Mouse (Mus musculus): ENCODE measurements around the gene Aurkb. TPM values are rescaled to one million over a fixed set of nuclear protein-coding genes. Genes with fewer than 3 reads are reported as not detected.
A peak's percentile ranks its signal among the peaks of the same experiment; 100 is the strongest.

Gene Aurkb
- polyA plus RNA-seq, 1 experiment from 2014 or later, result 142 TPM

- H3K9ac ChIP-seq, result no peak overlapping the region
- 63% methylated on average over 5 of the region's 5 CpGs for WGBS (ENCODE audit: insufficient replicate concordance)
Observed at GRCm38 (mm10) chr11:69038173-69038572, 7.3 kb upstream of the Aurkb start.

GRCm38 (mm10) chr11:69046395-69046774, 938 bp downstream of the Aurkb start:
- peak overlapping the region; percentile 96 for H3K27ac ChIP-seq
- peaks cover 42% of the 10 kb centered on the region for H3K36me3 ChIP-seq
- H3K4me1 ChIP-seq, result peaks cover 52% of the 10 kb centered on the region
- H3K27me3 ChIP-seq (replicated peaks), result no peaks in the 10 kb centered on the region
- WGBS (ENCODE audit: insufficient replicate concordance), result 7% methylated on average over 9 of the region's 9 CpGs
- H3K9me3 ChIP-seq (replicated peaks), result no peaks in the 10 kb centered on the region
- peak overlapping the region; percentile 91 for H3K4me3 ChIP-seq
- 0 out of 2 replicates have a peak, but pooled peaks have one; percentile 2 for ATAC-seq
- peak overlapping the region; percentile 76 for H3K4me2 ChIP-seq
- peak overlapping the region; percentile 96 for H3K9ac ChIP-seq

More at GRCm38 (mm10) chr11:69038173-69038572, 7.3 kb upstream of the Aurkb start:
- Histone ChIP-seq H3K4me2 (peak overlapping the region; percentile 93), H3K27me3 (replicated peaks) (no peaks in the 10 kb centered on the region), H3K36me3 (peaks cover 30% of the 10 kb centered on the region), H3K4me1 (peaks cover 39% of the 10 kb centered on the region), H3K9me3 (replicated peaks) (no peaks in the 10 kb centered on the region), H3K27ac (no peak overlapping the region), H3K4me3 (no peak overlapping the region)
- no peak for ATAC-seq

- Histone ChIP-seq H3K36me3 (peaks cover 53% of the 10 kb centered on the region), H3K9me3 (replicated peaks) (no peaks in the 10 kb centered on the region), H3K4me2 (peak overlapping the region; percentile 76), H3K27me3 (replicated peaks) (no peaks in the 10 kb centered on the region), H3K9ac (peak overlapping the region; percentile 96), H3K27ac (peak overlapping the region; percentile 16; the same call in 1 of the 2 replicates), H3K4me1 (peaks cover 52% of the 10 kb centered on the region), H3K4me3 (peak overlapping the region; percentile 91)
- ATAC-seq, result no peak
- 92% methylated on average over 12 of the region's 12 CpGs for WGBS (ENCODE audit: insufficient replicate concordance)
Observed at GRCm38 (mm10) chr11:69047592-69047991, 2.1 kb downstream of the Aurkb start.

- peak overlapping the region; percentile 76 for H3K4me2 ChIP-seq
- no peaks in the 10 kb centered on the region for H3K9me3 ChIP-seq (replicated peaks)
- ATAC-seq, result no peak
- no peak overlapping the region for H3K27ac ChIP-seq
- WGBS (ENCODE audit: insufficient replicate concordance), result 85% methylated on average over 14 of the region's 14 CpGs
- peak overlapping the region; percentile 96 for H3K9ac ChIP-seq
- H3K27me3 ChIP-seq (replicated peaks), result no peaks in the 10 kb centered on the region
- H3K36me3 ChIP-seq, result peaks cover 58% of the 10 kb centered on the region
- peak overlapping the region; percentile 91 for H3K4me3 ChIP-seq
- peaks cover 57% of the 10 kb centered on the region for H3K4me1 ChIP-seq
Observed at GRCm38 (mm10) chr11:69048151-69048550, 2.7 kb downstream of the Aurkb start.

- Histone ChIP-seq H3K4me1 (peaks cover 48% of the 10 kb centered on the region), H3K27ac (no peak overlapping the region), H3K36me3 (peaks cover 72% of the 10 kb centered on the region), H3K9me3 (replicated peaks) (no peaks in the 10 kb centered on the region), H3K4me2 (no peak overlapping the region), H3K27me3 (replicated peaks) (no peaks in the 10 kb centered on the region), H3K9ac (no peak overlapping the region), H3K4me3 (no peak overlapping the region)
- no peak for ATAC-seq
- WGBS (ENCODE audit: insufficient replicate concordance), result 90% methylated on average over 8 of the region's 8 CpGs
Observed at GRCm38 (mm10) chr11:69050748-69051147, 5.3 kb downstream of the Aurkb start.

- no peak overlapping the region for H3K9ac ChIP-seq
- 82% methylated on average over 4 of the region's 4 CpGs for WGBS (ENCODE audit: insufficient replicate concordance)
- no peak for ATAC-seq
- no peak overlapping the region for H3K4me2 ChIP-seq
- H3K36me3 ChIP-seq, result peaks cover 72% of the 10 kb centered on the region
- H3K27me3 ChIP-seq (replicated peaks), result no peaks in the 10 kb centered on the region
- H3K4me3 ChIP-seq, result no peak overlapping the region
- no peak overlapping the region for H3K27ac ChIP-seq
- H3K4me1 ChIP-seq, result peaks cover 44% of the 10 kb centered on the region
- H3K9me3 ChIP-seq (replicated peaks), result no peaks in the 10 kb centered on the region
Observed at GRCm38 (mm10) chr11:69051771-69052170, 6.3 kb downstream of the Aurkb start.

DNA sequence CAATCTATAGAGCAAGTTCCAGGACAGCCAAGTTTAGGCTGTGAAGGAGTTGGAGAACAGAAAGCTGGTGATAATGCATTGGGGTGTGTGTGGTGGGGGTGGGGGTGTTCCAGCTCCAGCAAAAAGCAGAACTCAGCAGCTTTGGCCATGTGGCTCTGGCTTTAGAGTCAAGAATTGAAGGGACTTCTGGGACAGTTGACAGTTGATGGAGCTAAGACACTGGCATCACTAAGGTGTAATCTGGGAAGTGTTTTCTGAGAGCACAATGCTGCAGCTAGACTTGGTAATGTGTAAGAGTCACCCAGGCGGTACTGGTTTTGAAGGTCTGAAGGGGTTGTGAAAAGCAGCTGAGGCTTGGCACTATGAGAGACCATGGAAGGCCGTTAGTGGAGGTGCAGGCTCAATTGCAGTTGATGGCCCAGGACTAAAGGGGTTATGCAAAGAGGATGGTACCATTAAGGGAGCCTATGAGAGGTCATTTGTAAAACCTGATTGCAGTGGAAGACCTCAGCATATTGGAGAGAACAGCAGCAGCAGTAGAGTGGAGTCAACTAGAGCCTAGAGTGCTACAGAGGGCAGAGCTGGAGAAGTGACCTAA, 7.5 kb downstream of the Aurkb start:
- no peak for ATAC-seq
- Histone ChIP-seq H3K4me1 (peaks cover 36% of the 10 kb centered on the region), H3K27ac (no peak overlapping the region), H3K9me3 (replicated peaks) (no peaks in the 10 kb centered on the region), H3K36me3 (peaks cover 64% of the 10 kb centered on the region), H3K9ac (no peak overlapping the region), H3K4me3 (no peak overlapping the region), H3K4me2 (no peak overlapping the region), H3K27me3 (replicated peaks) (no peaks in the 10 kb centered on the region)
- 85% methylated on average over 2 of the region's 2 CpGs for WGBS (ENCODE audit: insufficient replicate concordance)

GRCm38 (mm10) chr11:69053848-69054247, 8.4 kb downstream of the Aurkb start:
- Histone ChIP-seq H3K4me1 (peaks cover 36% of the 10 kb centered on the region), H3K4me2 (no peak overlapping the region), H3K4me3 (no peak overlapping the region), H3K27me3 (replicated peaks) (no peaks in the 10 kb centered on the region), H3K36me3 (peaks cover 55% of the 10 kb centered on the region), H3K9ac (no peak overlapping the region), H3K9me3 (replicated peaks) (no peaks in the 10 kb centered on the region), H3K27ac (no peak overlapping the region)
- WGBS (ENCODE audit: insufficient replicate concordance), result 64% methylated on average over 3 of the region's 3 CpGs
- ATAC-seq, result no peak

DNA sequence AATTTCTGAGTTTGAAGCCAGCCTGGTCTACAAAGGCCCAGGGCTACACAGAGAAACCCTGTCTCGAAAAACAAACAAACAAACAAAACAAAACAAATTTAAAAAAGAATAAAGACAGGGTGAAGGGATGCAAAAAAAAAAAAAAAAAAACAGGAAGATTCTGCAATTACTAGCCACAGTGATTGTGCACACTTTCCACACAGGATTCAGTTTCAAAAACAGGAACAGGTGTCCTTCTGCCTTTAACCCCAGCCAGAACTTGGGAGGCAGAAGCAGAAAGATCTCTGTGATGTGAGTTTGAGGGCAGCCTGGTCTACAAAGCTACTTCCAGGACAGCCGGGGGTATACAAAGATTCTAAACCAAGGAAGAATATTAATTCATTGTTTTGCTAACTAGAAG, 12.8 kb downstream of the Aurkb start:
- H3K9me3 ChIP-seq (replicated peaks), result no peaks in the 10 kb centered on the region
- H3K4me1 ChIP-seq, result peaks cover 35% of the 10 kb centered on the region
- H3K4me2 ChIP-seq, result peak overlapping the region; percentile 91
- peak overlapping the region; percentile 92 for H3K4me3 ChIP-seq
- ATAC-seq, result no peak
- WGBS (ENCODE audit: insufficient replicate concordance), result 46% methylated on average over 2 of the region's 2 CpGs
- peak overlapping the region; percentile 78 for H3K9ac ChIP-seq
- H3K27ac ChIP-seq, result peak overlapping the region; percentile 85
- no peaks in the 10 kb centered on the region for H3K27me3 ChIP-seq (replicated peaks)
- peaks cover 12% of the 10 kb centered on the region for H3K36me3 ChIP-seq

DNA sequence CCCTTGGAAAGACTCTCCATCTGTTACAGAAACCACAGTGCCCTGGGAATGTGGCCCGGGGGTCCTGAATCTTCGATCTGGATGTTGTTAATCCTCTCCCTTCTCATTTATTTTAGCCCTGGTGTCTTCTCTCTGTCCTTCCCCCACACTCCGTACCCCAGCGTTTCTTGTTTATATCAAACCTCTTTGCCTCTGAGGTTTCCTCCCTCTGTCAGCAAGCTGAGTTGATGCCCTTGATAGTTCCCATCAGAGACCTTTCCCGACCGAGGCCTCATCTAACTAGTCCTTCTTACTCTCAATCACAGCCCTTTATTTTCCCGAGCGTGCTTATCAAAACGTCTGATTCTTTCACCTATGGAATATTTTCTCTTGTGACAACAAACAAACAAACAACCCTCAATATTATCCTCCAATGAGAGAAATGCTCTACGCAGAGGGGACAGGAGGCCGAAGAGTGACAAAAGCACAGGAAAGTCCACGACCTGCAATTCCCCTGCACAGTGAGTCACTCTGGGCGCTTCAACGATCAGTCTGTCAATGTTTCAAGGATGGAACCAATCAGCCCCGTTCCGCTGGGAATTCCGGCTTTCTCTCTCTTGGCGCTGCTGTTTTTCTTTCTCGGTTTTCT, 13.4 kb downstream of the Aurkb start:
- Histone ChIP-seq H3K9me3 (replicated peaks) (no peaks in the 10 kb centered on the region), H3K4me3 (peak overlapping the region; percentile 92), H3K27ac (peak overlapping the region; percentile 85), H3K4me1 (peaks cover 34% of the 10 kb centered on the region), H3K36me3 (peaks cover 7% of the 10 kb centered on the region; the same call in 1 of the 2 replicates), H3K9ac (peak overlapping the region; percentile 78), H3K27me3 (replicated peaks) (no peaks in the 10 kb centered on the region), H3K4me2 (peak overlapping the region; percentile 91)
- WGBS (ENCODE audit: insufficient replicate concordance), result 3% methylated on average over 19 of the region's 19 CpGs
- ATAC-seq, result peak; percentile 5

DNA sequence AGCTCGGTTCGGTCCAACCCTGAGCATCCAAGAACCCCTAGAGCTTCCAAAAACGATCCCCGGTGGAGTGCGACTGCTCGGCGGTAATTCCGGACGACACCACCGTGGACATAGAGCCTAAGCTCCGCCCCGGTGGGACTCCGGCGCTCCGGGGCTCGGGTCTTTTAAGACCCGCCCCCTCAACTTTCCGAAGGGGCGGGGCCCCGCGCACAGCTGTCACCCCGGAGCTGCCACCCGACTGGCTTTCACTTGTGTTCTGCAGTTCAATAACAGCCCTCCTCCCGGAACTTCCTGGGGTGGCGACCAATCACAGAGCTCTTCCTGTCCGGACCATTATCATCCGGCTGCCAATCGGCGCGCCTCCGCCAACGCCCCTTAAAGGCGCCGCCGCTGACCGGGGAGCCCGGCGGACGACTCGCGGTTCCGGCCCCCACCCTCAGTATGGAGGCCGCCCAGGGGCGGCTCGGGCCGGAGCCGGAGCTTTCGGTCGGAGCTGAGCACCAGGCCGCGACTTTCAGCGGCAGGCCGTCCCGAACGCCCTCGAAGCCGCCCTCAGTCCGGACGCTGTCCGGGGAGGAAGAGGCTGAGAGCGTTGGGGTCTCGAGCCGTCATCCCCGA, 14.0 kb downstream of the Aurkb start, which contains the start of gene Borcs6:
Borcs6 (plus strand) TSS at position 361 of the 618 bp plus-strand sequence.
- Histone ChIP-seq H3K4me2 (peak within 1 kb of the TSS; percentile 91), H3K27ac (peak within 1 kb of the TSS; percentile 90), H3K4me3 (peak within 1 kb of the TSS; percentile 92), H3K9me3 (replicated peaks) (no peaks in the 10 kb centered on the region), H3K9ac (peak within 1 kb of the TSS; percentile 94), H3K27me3 (replicated peaks) (no peaks in the 10 kb centered on the region), H3K36me3 (0 out of 2 replicates have a peak, but pooled peaks cover 2% of the 10 kb centered on the region), H3K4me1 (peaks cover 41% of the 10 kb centered on the region)
- under 1% methylated on average over 64 of the region's 64 CpGs for WGBS (ENCODE audit: insufficient replicate concordance)
- peak; percentile 86 for ATAC-seq

GRCm38 (mm10) chr11:69059975-69060411, 14.5 kb downstream of the Aurkb start:
- Histone ChIP-seq H3K9ac (peak overlapping the region; percentile 94), H3K36me3 (0 out of 2 replicates have a peak, but pooled peaks cover 2% of the 10 kb centered on the region), H3K9me3 (replicated peaks) (no peaks in the 10 kb centered on the region), H3K27me3 (replicated peaks) (no peaks in the 10 kb centered on the region), H3K4me2 (peak overlapping the region; percentile 91), H3K27ac (peak overlapping the region; percentile 90), H3K4me3 (peak overlapping the region; percentile 92), H3K4me1 (peaks cover 45% of the 10 kb centered on the region)
- ATAC-seq, result 0 out of 2 replicates have a peak, but pooled peaks have one; percentile 1
- under 1% methylated on average over 49 of the region's 49 CpGs for WGBS (ENCODE audit: insufficient replicate concordance)
